Mouse (Mus musculus): ENCODE results near the gene Sned1. TPM values are rescaled to one million over a fixed set of nuclear protein-coding genes. Genes with fewer than 3 reads are reported as not detected.

Gene Sned1
- total and polyA plus RNA-seq, 3 experiments: 13.8 to 34.9 (median 18.6) TPM

DNA sequence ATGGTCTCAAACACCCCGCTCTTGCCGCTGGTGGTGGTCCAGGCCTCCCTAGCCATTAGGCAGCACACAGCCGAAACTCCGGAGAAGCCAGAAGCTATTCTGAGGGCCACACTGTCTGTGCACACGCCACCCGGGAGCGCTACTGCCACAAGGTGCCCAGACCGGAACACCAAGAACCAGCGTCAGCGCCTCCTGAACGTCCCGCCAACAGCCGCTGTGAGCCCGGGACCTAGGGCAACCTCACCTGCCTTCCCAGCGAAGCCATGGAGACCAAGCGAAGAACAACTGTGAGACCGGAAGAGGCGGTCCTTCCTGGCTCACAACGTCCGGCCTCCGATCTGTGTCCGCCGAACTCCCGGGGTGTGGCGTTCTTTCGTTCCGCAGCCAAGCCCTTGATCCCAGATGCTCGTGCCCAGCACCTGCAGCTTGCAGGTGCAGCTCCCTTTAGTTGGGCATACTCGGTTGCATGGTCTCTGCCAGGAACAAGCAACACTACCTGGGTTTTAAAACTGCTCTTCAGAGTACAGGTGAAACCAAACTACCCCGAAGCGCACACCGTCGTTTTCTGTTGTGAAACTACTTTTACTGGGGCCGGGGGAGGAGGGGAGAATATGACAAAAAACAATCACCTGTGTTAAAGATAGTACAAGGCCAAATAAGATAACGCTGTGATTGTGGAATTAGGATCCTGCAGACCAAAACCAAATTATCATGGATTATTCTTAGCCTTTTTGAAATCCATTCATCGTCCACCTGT, 70.1 kb downstream of the Sned1 start, which contains the start of gene Mterf4:
Gene Mterf4, minus strand, starts transcription at position 335 of the 757 bp plus-strand sequence.
- peak; percentile 86 for DNase-seq

DNA sequence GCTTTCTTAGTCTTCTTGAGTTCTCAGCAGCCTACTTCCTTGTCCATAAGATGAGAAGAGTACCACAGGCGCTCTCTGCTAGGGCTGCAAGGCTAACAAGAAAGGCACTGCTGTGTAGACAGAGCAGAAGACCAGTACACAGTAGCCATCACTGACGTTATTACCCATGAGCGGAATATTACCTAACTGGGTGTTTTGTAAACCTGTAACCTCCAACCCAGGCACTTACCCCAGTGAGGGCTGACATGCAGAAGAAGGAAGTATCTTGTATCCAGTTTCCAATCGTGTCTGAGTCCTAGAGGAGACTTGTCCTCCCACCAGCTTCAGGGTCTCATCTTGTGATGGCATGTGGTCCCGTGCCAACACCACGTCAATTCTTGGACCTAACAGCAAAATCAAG, 88.3 kb downstream of the Sned1 start:
- DNase-seq: no peak

DNA sequence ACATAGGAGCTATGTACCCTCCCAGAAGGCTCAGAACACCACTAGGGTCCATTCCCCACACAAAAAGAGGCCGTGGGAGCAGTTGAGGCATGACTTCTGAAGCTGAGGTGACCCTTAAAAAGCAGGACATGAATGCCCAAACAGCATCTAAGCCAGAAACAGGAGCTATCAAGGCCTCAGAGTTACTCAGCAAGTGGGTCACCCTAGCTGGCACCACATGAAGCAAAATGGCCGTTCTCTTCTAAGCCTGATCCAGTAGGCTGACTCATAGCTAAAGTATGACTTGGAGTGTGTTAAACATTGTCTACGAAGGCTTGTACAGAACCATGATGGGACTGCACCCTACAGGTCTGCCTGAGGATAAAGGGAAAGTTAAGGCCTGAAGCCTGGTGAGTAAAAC, 90.8 kb downstream of the Sned1 start:
- peak; percentile 73 for DNase-seq

DNA sequence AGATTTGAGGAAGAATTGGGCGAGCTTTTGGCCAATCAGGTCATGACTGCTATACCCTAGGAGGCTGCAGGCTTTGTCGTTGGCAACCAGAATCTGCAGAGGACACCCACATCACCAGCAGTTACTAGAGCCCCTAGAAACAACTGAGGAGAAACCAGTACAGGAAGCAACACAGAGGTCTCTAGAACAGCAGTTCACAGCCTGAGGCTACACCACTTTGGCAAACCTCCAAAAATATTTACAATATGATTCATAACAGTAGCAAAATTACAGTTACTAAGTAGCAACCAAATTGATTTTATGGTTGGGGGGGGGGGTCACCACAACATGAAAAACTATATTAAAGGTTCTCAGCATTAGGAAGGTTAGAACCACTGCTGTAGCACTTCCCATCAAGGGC, 99.0 kb downstream of the Sned1 start:
- no peak for DNase-seq

DNA sequence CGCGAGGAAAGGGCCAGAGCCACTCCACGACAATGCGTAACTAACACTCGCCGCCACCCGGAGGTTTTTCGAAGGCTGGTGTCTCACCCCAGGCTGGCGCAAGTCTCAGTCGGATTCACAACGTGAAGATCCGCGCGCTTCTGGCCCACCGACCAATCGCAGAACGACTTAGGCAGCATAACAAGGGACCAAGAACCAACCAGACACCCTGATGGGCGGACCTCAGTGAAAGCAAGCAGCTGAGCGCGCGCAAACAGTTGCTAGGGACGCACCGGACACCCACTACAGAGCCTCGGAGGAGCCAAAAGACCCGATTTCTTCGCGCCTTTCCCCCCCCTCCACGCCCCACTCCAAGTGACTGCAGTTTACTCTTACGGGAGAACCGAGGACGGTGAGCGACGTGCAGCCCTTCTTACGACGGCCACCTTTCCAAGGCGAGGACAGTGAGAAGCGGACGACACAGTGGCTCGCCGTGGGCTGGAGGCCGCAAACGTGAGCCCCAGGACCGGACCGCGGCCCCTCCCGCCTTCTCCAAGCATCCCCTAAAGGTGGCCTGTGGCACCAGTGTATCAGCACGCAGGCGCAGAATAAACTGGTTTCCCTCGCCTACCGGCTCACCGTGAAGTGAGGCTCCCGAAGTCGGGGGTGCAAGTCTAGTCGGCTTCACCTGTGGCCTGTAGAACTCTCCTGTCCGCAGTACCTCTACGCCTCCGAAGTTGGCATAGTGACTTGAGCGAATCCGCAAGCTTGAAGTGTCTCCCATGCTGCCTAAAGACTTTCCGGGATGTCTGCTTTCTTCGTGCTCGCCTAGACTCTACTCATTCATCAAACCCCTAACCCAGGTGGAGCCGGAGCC, 107.2 kb downstream of the Sned1 start, which contains the start of the genes Ppp1r7 and Pask:
Gene Ppp1r7, plus strand, starts transcription at position 207 of the 856 bp plus-strand sequence.
Gene Pask, minus strand, starts transcription at position 835 of the 856 bp plus-strand sequence.
- DNase-seq: peak; percentile 96

DNA sequence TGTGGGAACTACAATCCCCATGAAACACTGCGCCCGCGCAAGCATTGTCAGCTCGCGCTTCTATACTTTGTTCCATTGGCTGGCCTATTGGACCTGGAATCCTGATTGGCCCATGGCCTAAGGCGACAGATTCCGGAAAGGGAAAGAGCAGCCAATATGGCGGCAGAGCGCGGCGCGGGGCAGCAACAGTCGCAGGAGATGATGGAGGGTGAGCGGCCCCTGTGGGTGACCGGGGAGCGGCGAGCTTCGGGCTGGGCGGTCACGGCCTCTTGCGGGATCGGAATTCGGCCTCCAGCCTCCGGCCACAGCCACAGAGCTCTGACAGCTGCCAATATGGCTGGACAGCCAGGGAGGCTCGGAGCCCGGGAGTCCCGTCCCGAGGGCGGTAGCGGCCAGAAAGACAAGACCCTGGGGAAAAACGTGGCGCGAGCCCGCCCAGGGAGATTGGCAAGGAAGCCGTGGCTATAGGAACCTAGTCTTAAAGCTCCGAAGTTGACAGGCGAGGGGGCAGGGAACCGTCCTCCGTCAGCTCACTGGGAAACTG, 107.9 kb downstream of the Sned1 start:
- DNase-seq: peak; percentile 95

DNA sequence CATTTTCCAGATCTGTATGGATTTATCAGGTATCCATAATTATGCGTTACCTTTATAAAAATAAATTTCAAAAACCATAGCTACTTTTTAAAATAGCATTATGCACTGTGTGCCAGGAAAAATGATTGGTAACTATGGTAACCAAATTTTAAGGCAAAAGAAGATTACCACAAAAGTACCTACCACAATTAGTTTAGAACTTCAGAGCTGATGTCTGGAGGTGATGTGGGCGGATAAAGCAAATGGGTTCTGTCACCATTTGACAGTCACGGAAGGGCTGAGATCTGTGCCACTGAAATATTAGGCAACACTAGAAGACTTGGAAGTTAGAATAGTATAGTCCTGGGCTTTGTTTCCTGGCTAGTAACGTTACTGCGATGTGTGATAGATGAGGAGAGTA, 111.5 kb downstream of the Sned1 start:
- DNase-seq: no peak

DNA sequence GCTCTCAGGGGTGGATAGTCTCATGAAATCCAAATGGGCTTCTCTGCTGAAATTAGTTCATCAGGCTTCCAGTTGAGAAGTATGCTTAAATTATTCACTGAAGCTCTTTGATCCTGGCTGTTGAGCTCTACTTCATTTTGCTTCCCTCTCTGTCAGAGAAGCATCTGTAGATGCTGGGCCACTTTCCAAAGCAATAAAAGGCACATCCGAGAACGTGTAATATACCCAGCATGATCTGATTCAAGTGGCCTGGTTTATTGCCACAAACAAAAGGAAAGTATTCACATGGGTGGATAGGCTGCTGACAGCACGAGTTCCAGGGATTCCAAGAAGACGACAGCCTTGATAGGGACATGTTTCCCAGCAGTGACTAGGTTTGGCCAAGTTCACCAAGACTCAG, 114.1 kb downstream of the Sned1 start:
- no peak for DNase-seq

Small RNA genes lying within 50 kb of the gene (microRNA-seq; reads per million reads assigned to microRNA genes)
- gene Mir6901 (0 reads per million in 2 experiments), gene Mir6902 (0 reads per million in 2 experiments)

Other genes with a start within 250 kb of the Sned1 start
- under 1 TPM in 1 of 2 experiments, not detected in 1; 0.26 TPM for gene Aqp12, start 229.5 kb upstream of the Sned1 start, total RNA-seq (2021)
- not detected in 2 replicates for gene Aqp12, start 229.5 kb upstream of the Sned1 start, polyA plus RNA-seq (2012; rRNA removed)
- gene Kif1a, start 133.9 kb upstream of the Sned1 start, total RNA-seq (2021): 10 to 100 TPM; 33.6 to 43.0 TPM
- gene Kif1a, start 133.9 kb upstream of the Sned1 start, polyA plus RNA-seq (2012; rRNA removed): 25.7 and 29.0 TPM in 2 replicates
- under 1 TPM in 1 of 2 experiments, not detected in 1; 0.92 TPM for gene Agxt, start 100.6 kb upstream of the Sned1 start, total RNA-seq (2021)
- gene Agxt, start 100.6 kb upstream of the Sned1 start, polyA plus RNA-seq (2012; rRNA removed): 0.44 TPM in 1 of 2 replicates, not detected in the other
- not detected for gene 2310007B03Rik, start 74.9 kb upstream of the Sned1 start, total RNA-seq (2021)
- gene 2310007B03Rik, start 74.9 kb upstream of the Sned1 start, polyA plus RNA-seq (2012; rRNA removed): not detected in 2 replicates
- gene Crocc2, start 67.1 kb upstream of the Sned1 start, total RNA-seq (2021): not detected
- 0.02 TPM in 1 of 2 replicates, not detected in the other for gene Crocc2, start 67.1 kb upstream of the Sned1 start, polyA plus RNA-seq (2012; rRNA removed)
- gene Mterf4, start 70.1 kb downstream of the Sned1 start, total RNA-seq (2021): 10 to 100 TPM; 25.8 to 28.7 TPM
- gene Mterf4, start 70.1 kb downstream of the Sned1 start, polyA plus RNA-seq (2012; rRNA removed): 7.2 and 9.0 TPM in 2 replicates
- gene Ppp1r7, start 107.0 kb downstream of the Sned1 start, total RNA-seq (2021): 10 to 100 TPM; 18.2 to 24.0 TPM
- 2.2 and 2.5 TPM in 2 replicates for gene Ppp1r7, start 107.0 kb downstream of the Sned1 start, polyA plus RNA-seq (2012; rRNA removed)
- 1 to 10 TPM; 2.3 to 5.9 TPM for gene Pask, start 107.6 kb downstream of the Sned1 start, total RNA-seq (2021)
- 0.85 and 1.7 TPM in 2 replicates for gene Pask, start 107.6 kb downstream of the Sned1 start, polyA plus RNA-seq (2012; rRNA removed)
- not detected for gene Ano7, start 138.1 kb downstream of the Sned1 start, total RNA-seq (2021)
- 0.07 and 0.21 TPM in 2 replicates for gene Ano7, start 138.1 kb downstream of the Sned1 start, polyA plus RNA-seq (2012; rRNA removed)
- 100 to 1,000 TPM; 314 to 430 TPM for gene Hdlbp, start 243.0 kb downstream of the Sned1 start, total RNA-seq (2021)
- gene Hdlbp, start 243.0 kb downstream of the Sned1 start, polyA plus RNA-seq (2012; rRNA removed): 40.4 and 51.2 TPM in 2 replicates

Data from adrenal gland, adult 2 months (tissue).